Mouse (Mus musculus) right cerebral cortex, postnatal 4 days (tissue): Measurements from ENCODE around the gene Trp53tg5.

Experiments used
- DNase-seq: peaks from one replicate; pipeline ENCODE4 v3.0.0-alpha.2; 2022

Gene Trp53tg5

GRCm38 (mm10) chr2:164473624-164474023 lies at the start of gene Trp53tg5:
TSS of gene Trp53tg5 (minus strand) at chr2:164473724.
- DNase-seq: no peak

DNA sequence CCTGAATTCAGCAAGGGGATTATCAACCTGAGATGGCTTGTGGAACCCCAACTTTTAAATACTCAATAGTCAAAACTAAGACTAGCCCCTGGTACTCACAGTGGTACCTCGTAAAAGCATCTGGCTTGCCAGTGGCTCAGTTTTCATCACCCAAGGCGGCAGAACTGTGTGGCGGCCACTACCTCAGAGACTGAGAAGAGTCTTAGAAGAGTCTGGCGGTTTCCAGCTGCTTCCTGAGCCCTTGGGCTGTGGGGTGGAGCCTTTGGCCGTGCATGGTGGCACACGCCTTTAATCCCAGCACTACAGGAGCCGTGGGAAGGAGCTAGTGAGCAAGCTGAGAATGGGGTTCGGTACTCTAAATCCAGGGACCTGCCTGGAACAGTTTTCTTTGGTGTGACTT lies 48.8 kb upstream of the Trp53tg5 start:
- no peak for DNase-seq

DNA sequence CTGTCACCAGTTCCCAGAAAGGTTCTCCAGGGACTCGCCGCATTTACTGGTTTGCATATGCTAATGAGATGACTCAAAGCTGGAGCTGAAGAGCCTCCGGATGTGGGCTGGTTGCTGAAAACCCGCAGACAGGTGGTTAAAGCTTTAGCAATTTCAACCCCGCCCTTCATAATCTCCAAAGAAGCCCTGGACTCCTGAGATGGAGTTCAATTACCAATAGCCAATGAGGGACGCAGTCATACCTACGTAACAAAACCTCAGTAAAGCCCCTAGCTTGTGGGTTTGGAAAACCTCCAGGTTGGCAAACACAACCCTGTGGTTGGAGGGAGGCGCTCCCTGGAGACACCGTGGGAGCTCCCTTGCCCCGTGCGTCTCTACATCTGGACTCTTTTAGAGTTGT lies 48.3 kb upstream of the Trp53tg5 start:
- no peak for DNase-seq

DNA sequence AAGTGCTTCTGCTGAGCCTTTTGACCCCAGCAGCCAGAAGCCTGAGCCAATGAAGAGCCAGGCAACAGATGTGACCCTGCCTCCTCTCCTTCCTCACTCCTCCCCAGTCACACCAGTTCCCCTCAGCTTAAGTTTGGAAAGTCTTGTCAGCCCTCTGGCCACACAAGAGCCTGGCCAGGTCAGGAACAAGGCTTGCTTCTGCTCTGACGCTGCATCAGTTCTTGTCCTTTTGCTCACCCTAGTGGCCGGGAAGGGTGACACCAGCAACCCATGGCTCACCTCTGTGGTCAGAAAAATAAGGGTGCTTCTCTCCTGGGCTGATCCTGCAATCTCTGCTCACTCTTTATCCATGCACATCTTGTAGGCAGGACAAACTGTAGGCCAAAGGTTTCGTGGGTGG lies 47.3 kb upstream of the Trp53tg5 start:
- DNase-seq: no peak

GRCm38 (mm10) chr2:164519171-164519526 lies 45.6 kb upstream of the Trp53tg5 start:
- no peak for DNase-seq

GRCm38 (mm10) chr2:164518266-164519170 lies 45.0 kb upstream of the Trp53tg5 start:
- peak; percentile 43 for DNase-seq

DNA sequence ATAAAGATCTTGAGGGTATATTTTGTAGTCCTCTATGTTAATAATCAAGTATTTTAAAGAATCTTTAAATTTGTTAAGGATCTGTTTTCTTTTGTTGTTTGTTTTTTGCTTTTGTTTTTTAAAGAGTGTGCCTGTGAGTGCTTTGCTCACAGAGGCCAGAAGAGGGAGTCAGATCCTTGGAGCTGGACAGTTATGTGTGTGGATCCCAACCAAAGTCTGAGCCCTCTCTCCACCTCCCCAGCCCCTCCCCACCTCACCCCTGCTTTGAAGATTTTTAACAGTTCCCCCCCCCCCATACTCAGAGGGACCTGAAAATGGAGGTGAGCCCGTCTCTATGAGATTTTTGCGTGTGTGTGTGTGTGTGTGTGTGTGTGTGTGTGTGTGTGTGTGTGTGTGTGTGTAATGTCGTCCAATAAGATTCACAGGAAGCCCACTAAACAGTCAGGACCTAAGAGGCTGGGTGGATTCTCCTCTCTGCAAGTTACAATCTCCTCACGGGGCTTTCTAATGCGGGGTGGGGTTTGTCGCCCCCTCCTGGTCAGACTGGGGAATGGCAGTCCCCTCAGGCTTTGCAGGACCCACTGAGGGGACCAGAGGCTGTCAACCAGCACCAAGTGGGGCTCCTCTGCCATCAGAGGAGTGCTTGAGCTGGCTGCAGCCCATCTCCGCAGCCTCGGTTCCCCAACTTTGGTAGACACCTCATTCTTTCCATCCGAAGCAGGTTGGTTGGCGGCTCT lies 44.1 kb upstream of the Trp53tg5 start:
- DNase-seq: no peak

- no peak for DNase-seq
Observed at GRCm38 (mm10) chr2:164516592-164516991, 43.1 kb upstream of the Trp53tg5 start.

- no peak for DNase-seq
Observed at GRCm38 (mm10) chr2:164515897-164516296, 42.4 kb upstream of the Trp53tg5 start.

GRCm38 (mm10) chr2:164514916-164515315 lies 41.4 kb upstream of the Trp53tg5 start:
- no peak for DNase-seq

- DNase-seq: no peak
Observed at GRCm38 (mm10) chr2:164513389-164513788, 39.9 kb upstream of the Trp53tg5 start.

GRCm38 (mm10) chr2:164512121-164512909 lies 38.8 kb upstream of the Trp53tg5 start:
- no peak for DNase-seq

- DNase-seq: no peak
Observed at GRCm38 (mm10) chr2:164510621-164511190, 37.2 kb upstream of the Trp53tg5 start.

GRCm38 (mm10) chr2:164507811-164508210 lies 34.3 kb upstream of the Trp53tg5 start:
- no peak for DNase-seq

DNA sequence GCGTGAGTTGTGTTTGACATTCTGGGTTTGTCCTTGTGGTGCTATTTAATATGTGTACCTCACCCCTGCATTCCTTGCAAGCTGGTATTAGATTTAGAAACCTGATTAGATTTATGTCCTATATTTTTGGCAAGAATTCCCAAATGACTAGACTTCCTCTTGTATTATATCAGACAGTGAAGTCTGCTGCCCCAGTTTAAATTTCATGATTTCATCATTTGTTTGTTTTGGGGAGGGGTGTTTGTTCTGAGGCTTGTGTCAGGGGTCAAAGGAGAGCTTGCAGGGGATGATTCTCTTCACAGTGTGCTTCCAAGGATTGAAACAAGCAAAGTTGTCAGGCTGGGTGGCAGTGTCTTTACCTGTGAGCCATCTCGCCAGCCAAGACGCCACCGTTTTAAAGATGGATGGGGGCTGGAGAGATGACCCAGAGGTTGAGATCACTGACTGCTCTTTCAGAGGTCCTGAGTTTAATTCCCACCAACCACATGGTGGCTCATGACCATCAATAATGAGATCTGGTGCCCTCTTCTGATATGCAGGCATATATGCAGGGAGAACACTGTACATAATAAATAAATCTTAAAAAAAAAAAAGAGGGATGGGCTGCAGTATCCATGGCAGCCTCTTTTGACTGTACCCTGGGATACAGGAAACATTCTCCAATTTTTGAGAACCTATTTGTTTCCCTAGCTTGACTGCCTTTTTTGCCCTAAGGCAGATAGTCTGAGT lies 32.3 kb upstream of the Trp53tg5 start:
- no peak for DNase-seq

DNA sequence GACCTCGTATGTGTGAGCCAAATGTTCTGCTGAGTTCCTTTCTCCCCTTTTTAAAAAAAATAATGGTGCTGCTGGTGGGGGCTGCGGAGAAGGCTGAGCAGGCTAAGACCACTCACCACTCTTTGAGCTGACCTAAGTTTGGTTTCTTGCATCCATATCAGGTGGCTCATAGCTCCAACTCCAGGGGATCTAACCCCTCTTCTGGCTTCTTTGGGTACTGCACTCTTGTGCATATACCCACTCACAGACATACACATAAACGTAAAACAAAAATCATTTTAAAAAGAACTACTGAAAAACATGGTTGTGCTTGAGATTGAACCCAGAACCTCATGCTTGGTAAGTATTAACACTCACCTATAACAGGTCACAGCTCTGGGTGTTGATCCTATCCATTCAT lies 31.4 kb upstream of the Trp53tg5 start:
- no peak for DNase-seq

DNA sequence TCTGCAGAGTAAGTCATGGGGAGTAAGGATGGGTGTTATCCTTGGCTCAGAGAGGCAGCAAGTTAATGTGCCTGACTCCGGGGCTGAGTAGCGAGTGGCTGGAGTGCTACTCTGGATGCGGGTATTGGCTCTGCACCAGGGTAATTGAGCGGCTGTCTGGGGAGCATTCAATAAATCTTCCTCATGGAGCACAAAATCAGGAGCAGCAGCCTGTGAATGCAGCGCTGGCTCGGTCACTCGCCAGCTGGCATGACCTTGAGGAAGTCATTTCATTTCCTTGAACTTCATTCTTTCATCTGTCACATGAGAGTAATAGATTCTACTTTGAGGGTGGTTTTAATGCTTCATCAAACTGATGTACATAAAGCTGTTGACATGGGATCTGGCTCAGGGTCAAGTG lies 27.0 kb upstream of the Trp53tg5 start:
- no peak for DNase-seq

GRCm38 (mm10) chr2:164499317-164499716 lies 25.8 kb upstream of the Trp53tg5 start:
- DNase-seq: no peak

- no peak for DNase-seq
Observed at GRCm38 (mm10) chr2:164497691-164498268, 24.3 kb upstream of the Trp53tg5 start.

GRCm38 (mm10) chr2:164496847-164497690 lies 23.5 kb upstream of the Trp53tg5 start, which contains the start of gene Pigt:
TSS of gene Pigt (plus strand) at chr2:164497520.
- peak; percentile 86 for DNase-seq

- no peak for DNase-seq
Observed at GRCm38 (mm10) chr2:164496331-164496730, 22.8 kb upstream of the Trp53tg5 start.
